Mouse (Mus musculus) liver, embryonic 16.5 days (tissue): Measurements from ENCODE around the gene 4933424G06Rik. TPM values are rescaled to one million over a fixed set of nuclear protein-coding genes. Genes with fewer than 3 reads are reported as not detected.

ENCODE experiments used
- ATAC-seq: fragments of 200-750 bp; cut with Nextera tagmentation; 2 replicates; pipeline ENCODE4 v1.8.0; 2017; ENCODE audit warnings: low read depth, mild to moderate bottlenecking, moderate number of reproducible peaks, moderate library complexity
- H3K27ac ChIP-seq: fragments of 300-500 bp; sonication (generic); 2 replicates; pipeline ENCODE4 v1.5.1; 2014; ENCODE audit warnings: mild to moderate bottlenecking, low read length
- H3K27me3 ChIP-seq: fragments of 300-500 bp; sonication (generic); 2 replicates; pipeline ENCODE4 v1.6.1; 2014; ENCODE audit warnings: low read depth, low read length, mixed read lengths; ENCODE audit not compliant: control insufficient read depth, insufficient read depth
- H3K36me3 ChIP-seq: fragments of 300-500 bp; sonication (generic); 2 replicates; pipeline ENCODE4 v1.6.1; 2014; ENCODE audit warnings: mild to moderate bottlenecking; ENCODE audit not compliant: control insufficient read depth, insufficient read depth
- H3K4me1 ChIP-seq: fragments of 300-500 bp; sonication (generic); 2 replicates; pipeline ENCODE4 v1.6.1; 2014; ENCODE audit warnings: low read depth, low read length, mixed read lengths; ENCODE audit not compliant: control insufficient read depth
- H3K4me2 ChIP-seq: fragments of 300-500 bp; sonication (generic); 2 replicates; pipeline ENCODE4 v1.6.1; 2014; ENCODE audit warnings: low read depth, low read length, mixed read lengths
- H3K4me3 ChIP-seq: fragments of 300-500 bp; sonication (generic); 2 replicates; pipeline ENCODE4 v1.5.1; 2014; ENCODE audit warnings: low read depth, mild to moderate bottlenecking, low read length
- H3K9ac ChIP-seq: fragments of 300-500 bp; sonication (generic); 2 replicates; pipeline ENCODE4 v1.6.1; 2014; ENCODE audit warnings: low read depth, low read length
- H3K9me3 ChIP-seq: fragments of 300-500 bp; sonication (generic); replicated peaks from 2 replicates; pipeline ENCODE4 v1.6.1; 2016; ENCODE audit warnings: low read length; ENCODE audit not compliant: control insufficient read depth
- WGBS: fragments of 180-500 bp; shearing (Covaris S2); extraction: QIAGEN DNeasy Blood & Tissue Kit; methylation state at CpG from one replicate; pipeline ENCODE4 v1.1.7; 2014; ENCODE audit not compliant: insufficient replicate concordance; 5-methylcytosine and 5-hydroxymethylcytosine counted together
- polyA plus RNA-seq: library from polyadenylated mRNA; unstranded; fragments of >200 nt; fragmentation: Nextera tagmentation; extraction: Ambion mirVana; gene quantifications from 2 replicates; pipeline ENCODE4 v1.2.1, GENCODE M21; 2015

Gene 4933424G06Rik
- polyA plus RNA-seq, 1 experiment from 2014 or later = not detected

DNA sequence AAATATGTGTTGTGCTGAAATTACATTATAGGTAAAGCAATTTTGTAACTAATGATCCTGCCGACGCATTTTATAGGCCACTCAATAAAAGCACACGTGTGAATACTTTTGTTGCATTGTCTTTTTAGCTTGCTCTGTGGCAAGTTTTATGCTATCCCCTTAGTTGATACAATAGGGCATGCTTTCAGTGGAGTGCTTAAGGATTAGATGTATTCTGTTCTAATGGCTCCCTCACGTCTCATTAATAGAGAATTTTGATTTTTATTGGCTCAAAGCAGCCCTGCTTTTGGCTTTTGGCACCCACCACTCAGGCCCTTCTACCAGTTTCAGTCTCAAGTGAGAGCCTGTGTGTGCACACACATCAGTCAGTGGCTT, 14.1 kb downstream of the 4933424G06Rik start:
- Histone ChIP-seq H3K36me3 (no peaks in the 10 kb centered on the region), H3K4me2 (no peak overlapping the region), H3K4me1 (no peaks in the 10 kb centered on the region), H3K9me3 (no peaks in the 10 kb centered on the region), H3K27ac (no peak overlapping the region), H3K9ac (no peak overlapping the region), H3K4me3 (no peak overlapping the region), H3K27me3 (no peaks in the 10 kb centered on the region)
- no peak for ATAC-seq
- 78% methylated on average over 4 of the region's 4 CpGs for WGBS

DNA sequence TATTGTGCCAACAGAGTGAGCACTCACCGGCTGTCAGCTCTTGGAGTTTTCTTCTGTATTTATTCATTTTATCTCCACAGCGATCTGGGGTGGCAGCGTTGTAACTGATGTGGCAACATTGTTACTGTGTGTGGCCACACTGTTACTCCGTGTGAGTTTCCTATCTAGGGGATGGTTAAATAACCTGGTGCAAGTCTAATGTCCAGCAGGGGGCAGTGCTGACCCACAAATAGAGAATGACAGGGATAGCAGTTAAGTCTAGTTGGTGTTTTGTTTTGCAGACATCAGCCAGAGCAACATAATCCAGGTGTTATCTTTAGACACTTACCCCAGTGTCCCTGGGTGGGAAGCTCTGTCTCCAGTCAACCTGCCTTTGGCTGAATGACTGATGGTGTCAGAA, 27.4 kb downstream of the 4933424G06Rik start:
- H3K4me2 ChIP-seq = no peak overlapping the region
- H3K4me1 ChIP-seq = no peaks in the 10 kb centered on the region
- ATAC-seq = no peak
- H3K4me3 ChIP-seq = no peak overlapping the region
- H3K9ac ChIP-seq = no peak overlapping the region
- H3K27me3 ChIP-seq = no peaks in the 10 kb centered on the region; the same call in none of the 2 replicates
- 12% methylated on average over 4 of the region's 4 CpGs for WGBS
- H3K36me3 ChIP-seq = no peaks in the 10 kb centered on the region
- no peak overlapping the region for H3K27ac ChIP-seq
- no peaks in the 10 kb centered on the region for H3K9me3 ChIP-seq

DNA sequence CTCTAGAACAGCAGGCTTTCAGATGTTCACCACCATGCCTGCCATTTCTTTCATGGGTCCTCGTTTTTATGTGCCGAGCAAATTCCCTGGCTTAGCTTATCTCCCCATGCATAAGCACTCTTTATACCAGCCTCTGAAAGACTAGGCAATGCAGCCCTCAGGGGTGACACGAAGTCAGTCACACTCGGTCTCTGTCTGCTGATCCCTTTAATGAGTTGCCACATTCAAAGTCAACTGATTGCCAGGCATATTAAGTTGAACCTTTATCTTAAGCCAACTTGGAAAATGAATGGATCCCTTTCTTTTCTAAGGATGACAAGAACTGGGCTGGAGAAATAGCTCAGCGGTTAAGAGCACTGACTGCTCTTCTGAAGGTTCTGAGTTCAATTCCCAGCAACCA, 29.3 kb downstream of the 4933424G06Rik start:
- 57% methylated on average over 5 of the region's 5 CpGs for WGBS
- no peaks in the 10 kb centered on the region for H3K9me3 ChIP-seq
- H3K4me1 ChIP-seq = no peaks in the 10 kb centered on the region
- H3K4me3 ChIP-seq = no peak overlapping the region
- H3K9ac ChIP-seq = no peak overlapping the region
- H3K27ac ChIP-seq = no peak overlapping the region
- no peak for ATAC-seq
- H3K27me3 ChIP-seq = peaks cover 2% of the 10 kb centered on the region
- H3K4me2 ChIP-seq = no peak overlapping the region
- no peaks in the 10 kb centered on the region for H3K36me3 ChIP-seq

DNA sequence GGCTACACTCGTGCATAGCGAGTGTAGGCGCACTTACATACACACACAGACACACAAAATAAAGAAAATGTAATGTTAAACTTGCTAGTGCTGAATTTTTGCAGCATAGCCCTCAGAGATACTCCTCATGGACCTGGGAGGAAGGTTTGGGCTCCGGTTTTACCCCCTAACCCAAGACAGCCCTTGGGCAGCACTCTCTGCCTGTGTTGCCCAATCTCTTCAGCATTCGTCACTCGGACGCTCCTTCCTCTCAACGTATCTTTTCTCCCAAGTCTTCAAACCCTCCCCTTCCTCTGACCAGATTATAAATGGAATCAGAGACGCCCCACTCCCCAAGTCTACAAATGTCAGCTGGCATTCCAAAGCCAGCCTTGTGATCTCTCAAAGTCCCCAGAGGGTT, 33.1 kb downstream of the 4933424G06Rik start:
- Histone ChIP-seq H3K4me3 (no peak overlapping the region), H3K9ac (no peak overlapping the region), H3K4me2 (no peak overlapping the region), H3K27me3 (peaks cover 2% of the 10 kb centered on the region), H3K36me3 (no peaks in the 10 kb centered on the region), H3K9me3 (no peaks in the 10 kb centered on the region), H3K27ac (no peak overlapping the region), H3K4me1 (no peaks in the 10 kb centered on the region)
- 47% methylated on average over 9 of the region's 9 CpGs for WGBS
- no peak for ATAC-seq

DNA sequence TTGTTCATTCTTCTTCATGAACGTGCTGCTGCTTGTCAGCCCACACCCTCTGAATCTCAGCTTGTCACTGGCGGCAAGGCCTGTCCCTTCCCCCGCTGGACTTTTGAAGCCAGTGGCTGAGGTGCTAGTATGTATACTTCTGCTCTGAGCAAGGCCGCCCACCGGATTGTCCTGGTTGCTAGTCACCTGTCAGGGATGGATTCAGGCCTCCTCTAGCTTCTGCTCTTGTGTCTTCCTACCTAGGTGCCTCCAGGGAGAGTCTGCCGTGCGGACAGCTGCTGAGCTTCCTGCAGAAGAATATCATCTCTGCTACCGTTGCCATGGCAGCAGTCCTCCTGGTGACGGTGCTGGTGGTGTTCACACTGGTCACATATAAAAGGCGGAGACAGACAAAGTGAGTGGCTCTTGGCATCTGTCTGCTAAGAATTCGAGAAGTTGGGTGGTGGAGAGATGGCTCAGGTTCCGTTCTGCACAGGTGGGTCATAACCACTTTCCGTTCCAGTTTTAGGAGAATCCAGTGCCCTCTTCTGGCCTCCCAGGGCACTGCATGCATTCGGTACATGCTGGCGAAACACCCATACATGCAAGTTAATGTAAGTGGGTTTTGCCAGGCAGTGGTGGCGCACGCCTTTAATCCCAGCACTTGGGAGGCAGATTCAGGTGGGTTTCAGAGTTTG, 34.5 kb downstream of the 4933424G06Rik start:
- peaks cover 2% of the 10 kb centered on the region; the same call in 1 of the 2 replicates for H3K27me3 ChIP-seq
- no peak overlapping the region for H3K27ac ChIP-seq
- H3K4me1 ChIP-seq = no peaks in the 10 kb centered on the region
- WGBS = 24% methylated on average over 17 of the region's 17 CpGs
- ATAC-seq = no peak
- 0 out of 2 replicates have a peak overlapping the region, but pooled peaks have one; percentile 8 for H3K4me2 ChIP-seq
- no peaks in the 10 kb centered on the region for H3K9me3 ChIP-seq
- H3K4me3 ChIP-seq = no peak overlapping the region
- no peaks in the 10 kb centered on the region for H3K36me3 ChIP-seq
- no peak overlapping the region for H3K9ac ChIP-seq

DNA sequence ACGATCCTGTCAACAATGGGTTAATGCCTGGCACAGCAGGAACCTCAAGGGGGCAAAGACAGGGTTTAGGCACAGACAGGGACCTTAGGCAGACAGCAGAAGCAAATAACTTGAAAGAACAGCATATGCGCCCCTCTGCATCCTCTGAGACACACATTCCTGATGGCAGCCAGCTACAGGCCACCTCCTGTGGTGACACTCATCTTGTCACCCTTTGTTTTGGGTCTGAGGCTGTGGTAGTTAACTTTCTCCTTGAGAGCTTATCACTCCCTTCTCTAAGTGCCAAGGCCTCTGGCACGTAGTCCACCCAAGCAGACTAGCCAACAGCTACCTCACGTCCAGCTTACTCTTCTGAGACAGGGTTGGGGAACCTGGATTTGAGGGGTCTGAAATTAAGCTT, 35.7 kb downstream of the 4933424G06Rik start:
- Histone ChIP-seq H3K36me3 (no peaks in the 10 kb centered on the region), H3K9ac (no peak overlapping the region), H3K27ac (no peak overlapping the region), H3K4me3 (no peak overlapping the region), H3K9me3 (no peaks in the 10 kb centered on the region), H3K27me3 (peaks cover 2% of the 10 kb centered on the region; the same call in 1 of the 2 replicates), H3K4me1 (no peaks in the 10 kb centered on the region), H3K4me2 (no peak overlapping the region)
- WGBS = 52% methylated on average over 4 of the region's 4 CpGs
- no peak for ATAC-seq

DNA sequence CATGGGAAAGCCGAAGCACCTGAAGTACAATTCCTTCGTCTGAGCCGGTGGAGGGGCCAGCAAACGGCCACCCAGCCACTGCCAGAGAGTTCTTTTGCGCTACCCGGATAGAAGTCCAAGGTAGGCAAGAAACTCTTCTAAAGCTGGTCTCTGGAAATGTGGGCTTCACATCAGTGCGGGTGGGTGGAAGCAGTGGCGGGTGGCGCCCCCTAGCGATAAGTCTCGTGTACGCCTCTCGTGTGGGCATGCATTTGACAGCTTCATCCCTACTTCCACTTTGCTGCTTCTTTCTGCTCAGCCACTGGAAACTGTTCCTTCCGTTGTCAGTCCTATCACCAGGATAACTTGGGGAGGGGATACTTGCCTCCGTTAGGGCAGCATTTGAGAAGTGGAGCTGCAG, 36.5 kb downstream of the 4933424G06Rik start:
- no peak overlapping the region for H3K27ac ChIP-seq
- ATAC-seq = no peak
- WGBS = 41% methylated on average over 15 of the region's 15 CpGs

DNA sequence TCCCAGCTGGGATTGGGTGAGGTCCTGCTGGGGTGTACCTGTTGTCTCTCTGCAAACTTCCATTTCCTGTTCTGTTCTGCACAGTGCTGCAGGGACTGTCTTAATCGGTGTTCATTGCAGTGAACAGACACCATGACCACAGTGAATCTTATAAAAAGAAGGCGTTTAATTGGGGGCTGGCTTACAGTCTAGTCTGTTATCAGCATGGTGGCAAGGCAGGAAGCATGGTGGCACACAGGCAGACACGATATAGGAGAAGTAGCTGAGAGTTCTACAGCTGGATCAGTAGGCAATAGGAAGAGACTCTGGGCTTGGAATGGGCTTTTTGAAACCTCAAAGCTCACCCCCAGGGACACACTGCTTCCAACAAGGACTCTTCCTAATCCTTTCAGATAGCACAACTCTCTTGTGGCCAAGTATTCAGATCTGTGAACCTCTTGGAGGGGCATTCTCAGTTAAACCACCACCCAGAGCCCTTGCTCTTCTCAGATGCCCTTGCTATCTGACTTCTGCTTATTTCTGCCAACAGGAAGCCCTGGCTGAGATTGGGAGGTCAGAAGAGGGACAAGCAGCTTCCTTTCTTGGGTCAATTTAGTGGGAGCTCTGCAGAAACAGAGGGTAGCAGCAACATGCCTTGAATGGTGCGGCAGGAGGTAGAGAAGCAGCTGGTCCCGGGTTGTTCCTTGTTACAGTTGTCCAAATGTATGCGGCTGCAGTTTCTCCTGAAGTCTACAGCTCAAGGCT, 44.2 kb downstream of the 4933424G06Rik start:
- H3K4me2 ChIP-seq = no peak overlapping the region
- no peak for ATAC-seq
- WGBS = 31% methylated on average over 6 of the region's 6 CpGs
- H3K9ac ChIP-seq = no peak overlapping the region
- no peak overlapping the region for H3K27ac ChIP-seq
- H3K9me3 ChIP-seq = no peaks in the 10 kb centered on the region
- no peaks in the 10 kb centered on the region for H3K4me1 ChIP-seq
- no peaks in the 10 kb centered on the region for H3K36me3 ChIP-seq
- no peak overlapping the region for H3K4me3 ChIP-seq
- H3K27me3 ChIP-seq = no peaks in the 10 kb centered on the region

More for the DNA sequence above, 36.5 kb downstream of the 4933424G06Rik start:
- Histone ChIP-seq H3K36me3 (no peaks in the 10 kb centered on the region), H3K9me3 (no peaks in the 10 kb centered on the region), H3K27me3 (peaks cover 2% of the 10 kb centered on the region; the same call in 1 of the 2 replicates), H3K9ac (no peak overlapping the region), H3K4me3 (no peak overlapping the region), H3K4me1 (no peaks in the 10 kb centered on the region), H3K4me2 (no peak overlapping the region)

DNA sequence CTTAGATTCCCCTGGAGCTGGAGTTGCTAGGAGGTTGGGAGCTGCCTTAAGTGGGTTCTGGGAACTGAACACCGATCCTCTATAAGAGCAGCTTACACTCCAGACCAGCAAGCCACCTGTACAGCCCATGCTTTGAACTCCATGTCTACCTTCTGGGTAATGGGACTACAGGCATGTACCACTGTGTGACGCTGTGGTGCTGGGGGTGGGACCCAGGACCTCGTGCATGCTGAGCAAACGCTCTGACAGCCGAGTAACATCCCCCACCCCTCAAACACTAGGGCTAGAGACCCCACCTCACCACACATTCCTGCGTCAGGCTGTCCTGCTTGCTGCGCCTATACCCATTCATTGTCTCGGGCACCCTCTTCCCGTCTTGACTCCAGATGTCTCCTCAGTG, 48.6 kb downstream of the 4933424G06Rik start:
- no peak overlapping the region for H3K27ac ChIP-seq
- 67% methylated on average over 9 of the region's 9 CpGs for whole genome bisulfite sequencing
- no peaks in the 10 kb centered on the region for H3K9me3 ChIP-seq
- no peaks in the 10 kb centered on the region for H3K4me1 ChIP-seq
- no peak for ATAC-seq
- H3K4me2 ChIP-seq = no peak overlapping the region
- H3K4me3 ChIP-seq = no peak overlapping the region
- H3K36me3 ChIP-seq = no peaks in the 10 kb centered on the region
- no peak overlapping the region for H3K9ac ChIP-seq
- H3K27me3 ChIP-seq = no peaks in the 10 kb centered on the region
